Mouse (Mus musculus) frontal cortex, adult 2 months (tissue): ENCODE data around the gene Eya4. TPM values are rescaled to one million over a fixed set of nuclear protein-coding genes. Genes with fewer than 3 reads are reported as not detected.

Source experiments
- DNase-seq, 2 experiments: peaks; one replicate each; pipeline ENCODE4 v3.0.0; 2022; ENCODE audit warnings: low spot score in 1 of 2; ENCODE audit errors: extremely low spot score in 1 of 2
- polyA plus RNA-seq: library from polyadenylated mRNA; depleted of rRNA; stranded (reverse); fragments of >200 nt; gene quantifications from 2 replicates; pipeline ENCODE4 v1.2.3, GENCODE M21; 2012; rRNA removed

Gene Eya4
- 2.1 and 2.4 TPM in 2 replicates for polyA plus RNA-seq

DNA sequence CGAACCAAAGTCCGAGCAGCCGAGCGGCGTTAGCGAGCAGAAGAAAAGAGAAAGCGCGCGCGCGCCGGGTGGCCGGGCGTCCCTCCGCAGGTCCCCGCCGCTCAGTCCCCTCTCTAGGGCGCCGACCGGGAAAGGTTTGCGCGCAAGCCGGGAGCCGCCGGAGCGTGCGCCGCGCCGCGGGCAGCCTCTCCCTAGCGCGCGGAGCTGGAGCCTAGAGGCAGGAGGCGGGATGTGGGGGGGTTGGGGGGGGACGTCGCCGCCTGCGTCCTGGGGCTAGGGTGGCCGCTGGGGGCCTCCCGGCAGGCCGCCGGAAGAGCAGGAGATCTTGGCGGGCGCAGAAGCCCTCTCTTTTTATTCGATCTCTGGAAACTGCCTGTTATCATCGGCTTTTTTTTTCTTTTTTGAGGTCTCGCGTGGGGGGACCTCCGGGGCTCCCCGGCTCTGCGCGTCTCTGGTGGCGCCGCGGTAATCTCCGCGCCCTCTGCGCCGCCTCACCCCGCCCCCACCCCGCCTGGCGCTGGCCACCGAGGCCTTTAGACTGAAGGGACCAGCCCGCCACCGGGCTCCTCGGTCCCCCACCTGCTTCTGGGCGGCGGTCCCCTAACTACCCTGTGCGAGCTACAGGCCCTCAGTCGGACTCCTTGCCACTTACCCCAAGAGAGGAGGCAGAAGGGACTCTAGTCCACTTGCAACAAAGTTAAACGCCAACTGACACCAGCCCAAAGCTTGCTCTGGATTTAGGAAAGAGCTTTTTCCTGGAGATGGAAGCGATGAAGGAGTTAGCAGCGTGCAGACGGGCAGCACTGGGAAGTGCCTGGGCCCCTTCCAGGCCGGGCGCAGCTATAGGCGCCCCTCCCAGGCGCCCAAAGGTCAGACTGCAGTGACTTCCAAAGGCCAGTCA lies at the start of gene Eya4:
Gene Eya4 (minus strand): TSS at position 776 of the 901 bp plus-strand sequence.
- DNase-seq, result peak in 1 of 2 experiments; percentile 47

DNA sequence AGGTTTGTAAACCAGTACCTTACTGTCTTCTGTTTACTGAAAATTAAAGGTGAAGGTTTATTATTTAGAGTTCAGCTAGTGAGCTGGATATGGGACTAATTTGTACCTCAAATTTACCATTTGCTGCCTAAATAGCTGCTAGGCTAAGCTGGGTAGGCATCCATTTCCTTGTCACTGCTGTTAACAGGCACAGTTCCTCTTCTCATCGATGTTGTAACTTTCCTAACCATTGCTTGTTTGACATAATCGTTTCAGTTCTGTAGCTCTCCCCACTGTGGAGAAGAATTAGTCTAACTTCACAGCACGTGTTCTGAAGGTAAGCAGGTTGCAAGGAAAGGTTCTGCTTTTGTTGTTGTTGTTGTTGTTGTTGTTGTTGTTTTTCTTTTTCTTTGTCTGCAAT lies 44.8 kb upstream of the Eya4 start:
- DNase-seq, result no peak

DNA sequence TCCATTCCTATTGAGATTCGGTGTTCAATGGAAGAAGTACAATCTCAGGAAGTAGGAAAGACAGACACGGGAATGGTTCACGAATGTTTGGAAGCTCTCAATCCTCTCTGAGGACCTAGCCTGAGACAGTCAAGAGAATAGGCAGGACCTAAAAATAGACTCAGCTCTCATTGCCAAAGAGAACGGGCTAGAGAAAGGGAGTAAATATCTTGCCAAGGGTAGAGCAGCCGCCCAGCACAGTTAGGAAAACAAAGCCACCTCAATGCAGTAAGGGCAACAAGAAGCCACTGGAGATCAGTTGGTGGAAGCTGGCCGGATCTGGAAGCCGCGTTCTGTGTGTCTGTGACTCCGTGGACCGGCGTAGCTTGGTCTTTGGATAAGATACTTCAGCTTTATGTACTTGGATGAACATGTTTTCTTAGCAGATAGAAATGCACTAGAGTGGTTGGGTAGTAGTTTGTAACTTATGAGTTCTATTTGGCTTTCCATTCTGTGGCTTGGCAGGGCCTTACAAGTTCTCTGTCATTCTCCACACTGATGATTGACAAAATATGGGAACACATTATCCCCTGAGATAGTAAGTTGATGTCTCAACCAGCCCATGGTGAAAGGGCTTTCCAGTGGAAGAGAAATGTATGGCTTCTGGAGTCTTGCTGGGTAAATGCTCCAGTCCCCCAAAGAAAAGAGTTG lies 44.1 kb upstream of the Eya4 start:
- no peak for DNase-seq

DNA sequence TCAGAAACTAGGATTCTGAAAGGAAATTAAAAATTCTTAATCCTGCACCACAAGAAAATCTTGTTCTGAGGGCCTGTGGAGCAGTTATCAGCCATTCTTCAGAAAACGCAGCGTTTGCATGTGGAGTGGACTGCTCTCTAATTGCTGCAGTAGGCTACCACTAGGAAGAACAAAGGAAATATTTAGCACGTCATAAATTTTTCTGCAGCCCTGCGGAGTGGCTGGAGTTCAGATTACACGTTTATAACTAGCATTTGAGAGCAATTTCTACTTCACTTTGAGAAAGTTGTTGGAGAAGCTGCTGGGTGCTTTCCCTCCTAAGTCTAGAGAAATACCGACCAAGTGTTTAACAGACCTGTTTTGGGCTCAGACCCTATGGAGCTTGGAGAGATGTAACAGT lies 43.6 kb upstream of the Eya4 start:
- DNase-seq, result no peak

DNA sequence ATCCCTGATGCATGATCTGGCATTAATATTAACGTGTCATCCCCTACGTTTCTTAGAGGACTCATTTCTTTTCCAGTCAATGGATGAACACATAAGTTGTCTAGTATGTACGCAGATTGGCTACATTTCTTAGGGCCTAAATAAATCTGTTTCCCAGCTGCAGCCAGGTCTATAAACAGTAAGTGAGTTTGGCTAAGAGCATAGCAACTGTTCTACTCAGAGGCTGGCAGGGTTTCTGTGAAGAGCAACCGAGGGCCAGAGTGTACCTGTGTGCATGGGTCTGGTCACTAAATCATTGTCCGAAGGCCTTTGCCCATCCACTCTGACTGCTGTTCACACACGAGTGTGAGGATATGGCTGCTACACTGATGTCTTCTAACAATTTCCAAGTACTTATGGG lies 13.3 kb upstream of the Eya4 start:
- no peak for DNase-seq

DNA sequence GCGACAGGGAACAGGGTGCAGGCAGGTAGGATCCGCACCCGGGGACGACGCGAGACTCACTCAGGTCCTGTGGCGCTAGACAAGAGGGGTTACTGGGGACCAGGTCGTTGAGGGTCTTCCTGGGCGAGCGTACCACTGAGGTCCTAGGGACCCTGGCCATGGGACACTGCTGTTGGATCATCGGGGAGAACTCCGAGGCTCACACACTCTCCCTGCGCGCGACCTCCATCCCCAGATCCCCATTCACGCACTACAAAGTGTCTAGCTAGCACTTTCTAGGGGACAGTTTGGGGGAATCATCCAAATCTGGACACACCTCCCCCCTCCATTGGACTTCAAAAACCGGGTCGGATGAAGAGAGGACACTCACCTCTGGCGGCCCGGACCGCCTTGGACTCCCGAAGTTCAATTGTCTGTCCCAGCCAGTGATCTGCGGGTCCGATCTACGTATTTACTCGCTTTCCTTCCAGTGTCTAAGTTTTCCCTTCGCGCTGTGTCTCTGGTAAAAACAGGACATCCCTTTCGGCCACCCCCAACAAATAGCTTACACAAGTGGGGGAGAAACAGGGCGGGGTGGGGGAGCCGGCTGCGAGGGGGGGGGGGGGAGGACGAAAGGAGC lies 1.1 kb downstream of the Eya4 start:
- no peak for DNase-seq

DNA sequence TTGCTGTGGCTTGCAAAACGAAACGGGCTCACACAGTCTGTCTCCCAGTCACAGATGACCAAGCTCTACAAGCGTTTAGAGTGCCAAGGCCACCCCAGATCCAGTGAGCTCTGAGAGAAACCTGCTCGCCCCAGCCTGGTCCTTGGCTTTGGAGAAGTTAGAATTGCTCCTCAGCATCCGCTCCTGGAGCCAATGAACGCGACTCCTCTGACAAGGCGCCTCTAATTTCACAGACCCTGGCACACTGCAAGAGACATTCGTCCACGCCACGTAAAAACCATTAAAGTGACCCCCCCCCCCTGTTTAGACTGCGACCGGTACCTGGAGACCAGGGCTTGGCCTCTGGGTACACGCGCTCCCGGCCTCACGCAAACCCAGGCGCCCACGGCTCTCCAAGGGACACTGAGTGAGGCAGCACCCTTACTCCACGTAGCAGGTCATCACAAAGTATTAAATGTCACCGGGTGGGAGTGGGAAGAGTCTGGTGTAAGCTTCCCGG lies 1.6 kb downstream of the Eya4 start:
- no peak for DNase-seq

DNA sequence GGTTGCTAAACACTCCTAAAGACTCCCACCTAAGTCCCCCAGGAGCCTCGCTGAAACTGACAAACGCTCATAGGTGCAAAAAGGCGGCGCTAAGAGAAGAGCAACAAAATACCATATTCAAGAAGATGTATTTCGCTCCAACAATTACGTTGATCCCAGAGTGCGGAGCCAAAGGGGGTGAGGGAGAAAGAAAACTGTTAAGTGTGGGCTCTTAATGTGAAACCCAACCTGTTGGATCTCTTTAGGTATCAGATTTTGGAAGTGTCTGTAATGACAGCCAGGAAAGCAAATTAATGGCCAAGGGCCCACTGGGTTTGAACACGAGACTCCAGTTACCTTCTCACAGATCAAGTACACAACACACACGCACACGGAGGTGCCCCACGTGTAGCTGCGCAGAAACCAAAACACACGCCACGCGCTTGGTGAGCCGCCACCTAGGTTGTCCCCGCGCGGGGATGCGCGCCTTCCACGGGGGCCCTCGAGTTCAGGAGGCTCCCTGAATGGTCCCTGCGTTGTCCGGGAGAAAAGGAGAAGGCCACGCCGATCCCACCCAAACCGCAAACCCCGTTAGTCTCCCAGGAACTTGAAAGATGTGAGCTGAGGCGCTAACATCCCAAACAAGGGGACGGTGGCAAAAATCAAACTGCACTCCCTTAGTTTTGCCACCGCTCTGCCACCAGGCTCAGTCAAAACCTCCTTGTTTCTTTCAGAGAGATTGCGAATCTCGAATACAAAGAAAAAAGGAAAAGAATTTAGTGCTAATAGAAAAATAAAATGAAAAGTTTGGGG lies 2.3 kb downstream of the Eya4 start:
- no peak for DNase-seq

DNA sequence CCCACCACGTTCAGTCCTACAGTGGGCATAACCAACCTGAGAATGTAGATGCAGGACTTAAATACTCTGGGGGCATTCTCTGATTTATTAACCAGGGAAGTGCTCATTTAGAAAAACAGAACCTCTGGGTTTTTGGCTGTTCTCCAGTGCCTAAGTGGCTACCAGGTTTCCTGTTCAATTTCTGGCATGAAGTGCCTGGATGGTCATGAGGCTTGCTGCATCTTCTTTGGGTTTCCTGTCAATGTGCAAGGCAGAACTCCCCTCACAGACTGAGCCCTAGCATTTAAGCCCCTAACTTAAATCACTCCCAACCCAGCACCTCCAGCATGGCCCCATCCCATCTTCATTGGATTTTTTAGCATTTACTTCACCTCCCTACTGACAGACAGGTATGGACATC lies 13.3 kb downstream of the Eya4 start:
- DNase-seq, result no peak

DNA sequence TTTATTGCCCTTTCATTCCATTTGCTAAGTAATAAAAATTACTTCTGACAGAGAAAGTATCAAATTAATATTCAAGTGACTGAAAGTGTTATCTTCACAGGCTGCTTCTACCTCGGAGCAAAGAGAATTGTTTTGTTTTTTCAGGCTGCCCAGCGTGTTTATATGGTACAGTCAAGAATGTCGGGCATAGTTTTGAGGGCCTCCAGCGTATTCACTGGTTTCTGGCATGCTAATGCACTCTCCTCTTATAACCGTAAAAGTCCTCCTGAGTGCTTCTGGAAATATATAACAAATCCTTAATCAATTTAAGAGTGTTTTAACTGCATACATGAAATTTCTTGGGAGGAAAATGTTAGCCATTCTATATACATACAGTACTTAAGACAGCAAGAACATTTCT lies 17.8 kb downstream of the Eya4 start:
- no peak for DNase-seq

DNA sequence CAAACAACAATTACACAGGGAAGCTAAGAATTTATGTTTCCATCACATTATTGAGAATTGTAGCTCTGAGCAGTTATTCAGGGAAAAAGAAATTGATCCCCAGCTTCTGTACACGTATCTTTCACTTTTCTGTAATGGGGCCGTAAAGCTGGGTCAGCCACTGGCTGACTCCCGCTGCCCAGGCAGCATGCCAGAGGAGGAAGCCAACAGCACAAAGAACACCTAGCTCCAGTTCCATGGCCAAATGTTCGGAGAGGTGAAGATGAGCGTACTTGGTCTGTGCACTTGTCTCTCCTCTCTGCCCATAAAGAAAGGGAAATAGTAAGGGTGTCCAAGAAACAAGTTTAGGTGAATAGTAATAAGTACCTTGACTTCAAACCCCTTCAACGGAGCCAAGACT lies 22.9 kb downstream of the Eya4 start:
- DNase-seq, result no peak

DNA sequence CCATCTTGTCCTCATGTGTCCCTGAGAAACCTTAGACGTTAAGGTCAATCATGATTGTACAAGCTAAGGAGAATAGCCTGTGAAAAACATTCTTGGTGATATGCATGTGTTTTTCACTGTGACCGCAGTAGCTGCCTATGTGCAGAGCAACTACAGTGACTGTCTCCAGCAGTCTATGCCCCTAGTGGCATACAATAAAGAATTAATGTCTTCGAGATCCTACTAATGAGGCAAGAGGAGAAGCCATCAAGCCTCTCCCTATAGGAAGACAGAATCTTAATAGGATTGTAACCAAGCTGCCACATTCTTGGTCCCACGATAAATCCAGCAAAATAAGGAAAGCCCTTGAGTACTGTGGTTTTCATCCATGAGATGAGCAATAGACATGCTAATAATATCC lies 28.3 kb downstream of the Eya4 start:
- no peak for DNase-seq

DNA sequence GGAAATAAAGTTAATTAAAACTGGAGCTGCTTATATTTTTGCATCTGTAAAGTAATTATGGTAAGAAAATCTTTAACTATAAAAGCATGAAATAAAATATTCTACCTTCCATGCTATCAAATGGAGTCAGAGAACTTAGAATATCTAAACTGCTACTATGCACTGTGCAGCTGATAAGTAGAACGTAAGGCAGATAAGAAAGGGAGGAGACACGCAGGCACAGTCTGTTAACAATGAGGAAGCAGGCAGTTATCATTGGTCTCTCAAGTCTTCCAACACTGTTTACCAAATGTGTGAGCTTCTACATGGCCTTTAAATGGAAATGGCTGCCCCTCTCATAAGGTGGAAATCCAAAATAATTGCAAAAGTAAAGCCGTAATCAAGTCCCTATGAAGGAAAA lies 55.0 kb downstream of the Eya4 start:
- no peak for DNase-seq

DNA sequence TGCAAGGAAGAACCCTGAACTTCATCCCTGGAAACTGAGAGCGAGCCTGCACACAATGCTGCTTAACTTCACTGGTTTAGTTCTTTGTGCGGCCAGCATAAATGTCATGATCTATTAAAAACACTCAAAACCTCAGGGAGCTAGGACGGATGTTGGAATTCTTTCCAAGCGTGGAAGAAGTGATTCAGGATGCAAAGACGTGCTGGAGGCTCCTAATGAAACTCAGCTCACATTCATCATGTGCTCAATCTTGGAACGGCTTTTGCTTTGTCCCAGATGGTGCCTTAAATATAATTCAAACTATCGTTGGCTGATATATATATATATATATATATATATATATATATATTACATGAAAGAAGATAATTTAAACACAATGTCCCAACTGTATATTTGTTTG lies 58.1 kb downstream of the Eya4 start:
- DNase-seq, result no peak

DNA sequence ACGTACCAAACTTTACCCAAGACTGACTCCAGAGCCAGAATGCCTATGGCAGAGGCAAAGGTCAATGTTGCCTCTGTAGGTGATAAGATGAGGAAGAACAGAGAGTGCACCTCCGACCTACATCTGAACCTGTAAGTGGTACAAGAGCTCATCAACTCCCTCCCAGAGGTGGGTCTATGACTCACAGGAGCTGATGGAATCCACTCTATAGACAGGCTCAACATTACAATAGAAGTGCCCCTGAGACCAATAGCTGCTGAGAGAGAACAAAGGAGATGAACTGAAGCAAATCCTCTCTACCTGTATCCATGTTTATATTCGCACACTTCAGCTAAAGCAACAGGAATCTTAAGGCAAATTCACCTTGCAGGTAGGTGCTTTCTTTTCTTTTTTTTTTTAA lies 73.2 kb downstream of the Eya4 start:
- DNase-seq, result no peak

DNA sequence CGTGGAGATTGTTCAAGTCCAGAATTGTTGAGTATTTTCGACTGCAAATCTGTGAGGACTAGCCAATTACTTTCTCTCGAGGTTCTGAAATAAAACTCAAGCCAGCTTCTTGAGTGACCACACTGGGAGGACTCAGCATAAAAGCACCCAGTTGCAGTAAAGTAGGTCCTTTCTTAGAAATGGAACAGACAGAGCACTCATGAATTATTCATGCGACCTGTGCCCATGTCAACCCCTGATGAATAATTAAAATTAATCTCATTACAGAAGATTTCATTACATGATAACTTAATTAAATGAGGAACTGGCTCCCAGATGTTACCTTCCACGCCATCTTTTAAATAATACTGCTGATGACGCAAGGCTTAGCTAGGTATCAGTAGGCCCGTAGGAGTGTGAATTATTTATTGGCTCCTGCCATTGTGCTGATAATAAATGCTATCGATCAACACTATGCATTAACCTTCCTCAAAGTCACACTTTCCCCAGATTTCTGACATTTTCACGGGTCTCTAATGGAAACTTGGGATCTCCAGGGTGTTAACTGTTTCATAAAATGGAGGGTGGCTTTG lies 79.5 kb downstream of the Eya4 start:
- no peak for DNase-seq

DNA sequence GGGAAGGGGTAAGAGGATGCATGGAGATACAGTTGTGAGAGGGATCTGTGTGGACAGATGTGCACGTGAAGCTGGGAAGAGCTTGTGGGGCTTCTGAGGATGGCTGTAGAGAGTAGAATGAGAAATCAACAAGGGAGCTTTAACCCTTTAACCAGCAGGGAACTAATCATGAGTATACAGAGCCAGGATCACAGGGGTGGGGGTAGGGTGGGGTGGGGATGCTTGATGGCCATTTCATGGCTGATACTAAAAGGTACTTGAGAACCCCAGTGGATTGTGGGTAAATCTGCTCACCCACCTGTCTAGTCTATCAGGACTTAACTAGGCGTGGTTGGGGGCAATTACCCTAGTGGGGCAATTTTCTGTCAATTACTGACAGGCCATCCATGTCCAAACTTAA lies 80.1 kb downstream of the Eya4 start:
- no peak for DNase-seq

DNA sequence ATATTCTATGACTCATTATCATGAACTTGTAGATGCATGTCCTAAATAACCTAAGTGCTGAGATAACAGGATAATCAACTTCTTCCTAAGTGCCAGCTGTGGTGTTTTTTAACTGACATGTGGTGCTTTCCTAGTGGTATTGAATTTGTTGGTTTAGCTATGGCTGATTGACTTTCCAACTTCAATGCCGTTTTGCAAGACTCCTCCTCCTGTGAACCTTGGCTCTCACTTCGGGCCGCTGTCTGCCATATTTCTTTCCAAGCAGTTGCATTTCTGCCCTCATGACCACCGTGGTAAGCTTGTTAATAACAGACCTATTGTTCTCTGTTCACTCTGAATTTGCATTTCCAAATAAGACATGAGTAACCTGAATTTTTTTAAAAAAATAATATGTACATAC lies 98.4 kb downstream of the Eya4 start:
- no peak for DNase-seq

DNA sequence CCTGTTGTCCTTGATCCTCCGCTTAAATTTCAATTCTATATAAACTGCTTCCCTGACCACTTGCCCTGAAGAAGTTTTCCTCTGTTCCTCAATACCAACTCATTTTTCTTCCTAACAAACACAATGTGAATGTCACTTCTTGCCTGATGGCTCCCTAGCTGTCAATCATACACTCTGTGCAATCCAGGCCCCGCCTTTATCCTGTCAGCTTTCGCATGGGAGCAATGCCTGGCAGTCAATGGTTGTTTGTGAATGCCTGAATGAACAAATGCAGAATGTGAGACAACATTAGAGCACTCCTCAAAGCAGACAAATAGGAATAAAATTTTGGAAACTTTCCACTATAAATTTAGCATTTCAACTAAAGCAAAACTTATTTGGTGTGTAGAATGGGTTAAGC lies 104.1 kb downstream of the Eya4 start:
- DNase-seq, result no peak

DNA sequence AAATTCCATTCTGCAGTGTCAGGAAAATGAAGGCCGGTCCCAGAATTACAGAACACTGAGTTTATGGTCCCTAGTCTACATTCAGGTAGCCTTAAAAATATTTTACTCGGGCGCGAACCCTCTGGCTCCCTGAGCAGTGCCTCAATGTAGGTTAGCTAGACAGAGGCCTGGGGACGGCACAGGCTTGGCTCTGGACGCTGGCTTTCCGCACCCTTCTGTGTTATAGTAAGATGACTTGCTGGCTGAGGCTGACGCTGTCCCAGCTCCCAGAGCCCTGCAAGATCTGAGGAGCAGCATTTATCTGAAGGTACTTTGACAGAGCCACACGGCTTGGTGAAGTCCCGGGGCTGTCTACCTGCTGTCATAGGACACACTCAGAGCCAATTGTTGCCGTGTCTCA lies 113.7 kb downstream of the Eya4 start:
- DNase-seq, result no peak
